In genomic region chr1:127308989-127309701, GRCm38 (mm10) we compare ENCODE assay signal across 21 mouse cellular contexts.
DNase-seq lines count a peak whose midpoint lies in the region; ATAC-seq and TF ChIP-seq lines count a peak whose summit lies in the region.
"Had no signal": no experiment of that assay in that cellular context is flagged by ENCODE, and none has a peak within 500 bp of the region (broad histone marks: within the 10 kb centered on the region; RNA-seq: fewer than 3 reads in every experiment).

No protein-coding gene starts in this region.

- peaks cover 6% of the 10 kb centered on the region; the same call in 1 of the 2 replicates for H3K4me1 ChIP-seq in kidney, postnatal 0 days (replicated peaks; ENCODE audit: insufficient read depth, low read length)
- H3K4me1 ChIP-seq in kidney, embryonic 14.5 days (ENCODE audit: control insufficient read depth, insufficient read depth, low read length), result peaks cover 10% of the 10 kb centered on the region; the same call in 1 of the 2 replicates
- peaks cover 8% of the 10 kb centered on the region for H3K4me1 ChIP-seq in embryonic facial prominence, embryonic 10.5 days
- H3K4me1 ChIP-seq: forebrain, embryonic 15.5 days had no signal

- no peaks in the 10 kb centered on the region for H3K9me3 ChIP-seq in kidney, postnatal 0 days (replicated peaks; ENCODE audit: low read length)
- no peaks in the 10 kb centered on the region for H3K9me3 ChIP-seq in kidney, embryonic 14.5 days (ENCODE audit: control insufficient read depth, low read length)
- no peaks in the 10 kb centered on the region for H3K9me3 ChIP-seq in embryonic facial prominence, embryonic 10.5 days
- H3K9me3 ChIP-seq: forebrain, embryonic 15.5 days; hindbrain, embryonic 10.5 days; liver, embryonic 12.5 days; midbrain, embryonic 13.5 days had no signal

- H3K27ac ChIP-seq in kidney, postnatal 0 days, result no peak overlapping the region
- H3K27ac ChIP-seq in kidney, embryonic 14.5 days (ENCODE audit: low read depth, low read length), result no peak overlapping the region
- H3K27ac ChIP-seq in embryonic facial prominence, embryonic 10.5 days (replicated peaks), result no peak overlapping the region
- H3K27ac ChIP-seq: forebrain, embryonic 15.5 days; hindbrain, embryonic 10.5 days; liver, embryonic 12.5 days; macrophage; midbrain, embryonic 13.5 days had no signal

- H3K4me2 ChIP-seq in kidney, postnatal 0 days (ENCODE audit: low read length), result peak overlapping the region; percentile 19; the same call in 1 of the 2 replicates
- no peak overlapping the region for H3K4me2 ChIP-seq in kidney, embryonic 14.5 days (replicated peaks; ENCODE audit: low read depth, low read length)
- H3K4me2 ChIP-seq: forebrain, embryonic 15.5 days; heart, embryonic 11.5 days; liver, embryonic 12.5 days; lung, embryonic 14.5 days; midbrain, embryonic 13.5 days had no signal

- no peak overlapping the region for H3K9ac ChIP-seq in kidney, postnatal 0 days (ENCODE audit: low read depth, low read length)
- H3K9ac ChIP-seq in kidney, embryonic 14.5 days (ENCODE audit: low read depth, low read length), result no peak overlapping the region
- H3K9ac ChIP-seq: forebrain, embryonic 15.5 days; liver, embryonic 12.5 days; lung, embryonic 14.5 days; midbrain, embryonic 13.5 days had no signal

- H3K4me3 ChIP-seq in kidney, postnatal 0 days (replicated peaks; ENCODE audit: low read depth, low read length), result no peak overlapping the region
- no peak overlapping the region for H3K4me3 ChIP-seq in kidney, embryonic 14.5 days (ENCODE audit: low read length)
- H3K4me3 ChIP-seq in embryonic facial prominence, embryonic 10.5 days, result no peak overlapping the region
- H3K4me3 ChIP-seq: forebrain, embryonic 15.5 days; hindbrain, embryonic 10.5 days; liver, embryonic 12.5 days; midbrain, embryonic 13.5 days had no signal

- H3K36me3 ChIP-seq in kidney, postnatal 0 days (ENCODE audit: insufficient read depth, low read length), result no peaks in the 10 kb centered on the region
- H3K36me3 ChIP-seq in kidney, embryonic 14.5 days (ENCODE audit: control insufficient read depth, insufficient read depth, low read length), result no peaks in the 10 kb centered on the region; the same call in 1 of the 2 replicates
- peaks cover 12% of the 10 kb centered on the region; the same call in 1 of the 2 replicates for H3K36me3 ChIP-seq in embryonic facial prominence, embryonic 10.5 days (replicated peaks)
- H3K36me3 ChIP-seq: forebrain, embryonic 15.5 days; liver, embryonic 12.5 days had no signal

- WGBS in kidney, postnatal 0 days, result 64% methylated on average over 13 of the region's 13 CpGs
- WGBS in kidney, embryonic 14.5 days, result 68% methylated on average over 13 of the region's 13 CpGs
- WGBS in embryonic facial prominence, embryonic 10.5 days, result 91% methylated on average over 13 of the region's 13 CpGs

- no peak for ATAC-seq in kidney, postnatal 0 days (replicated peaks; ENCODE audit: low FRiP score, low read depth)
- ATAC-seq in kidney, embryonic 14.5 days (ENCODE audit: low FRiP score, low TSS enrichment), result no peak
- peak; percentile 49 for ATAC-seq in megakaryocyte progenitor cell, adult 5-6 weeks (replicated peaks; ENCODE audit: poor library complexity)
- ATAC-seq: forebrain, embryonic 15.5 days; hindbrain, embryonic 16.5 days; intestine, embryonic 16.5 days; liver, embryonic 12.5 days; midbrain, embryonic 13.5 days had no signal

- DNase-seq in kidney, postnatal 0 days (ENCODE audit: low spot score), result no peak
- peak; percentile 38 for DNase-seq in thymus, postnatal 14 days
- DNase-seq in thymus, postnatal 4 days, result no peak
- DNase-seq in embryonic facial prominence, embryonic 10.5 days (ENCODE audit: low spot score), result no peak
- DNase-seq in adrenal gland, adult 2 months, result no peak
- DNase-seq: cerebellum, adult 18-20 months; gastrocnemius, postnatal 10 days; kidney, adult 9 months; layer of hippocampus, postnatal 36 days; lung, embryonic 14.5 days; right cerebral cortex, postnatal 4 days had no signal

- H3K27me3 ChIP-seq in kidney, postnatal 0 days (ENCODE audit: insufficient read depth, low read length), result no peaks in the 10 kb centered on the region
- no peaks in the 10 kb centered on the region for H3K27me3 ChIP-seq in kidney, embryonic 14.5 days (ENCODE audit: control insufficient read depth, insufficient read depth, low read length)
- H3K27me3 ChIP-seq in embryonic facial prominence, embryonic 10.5 days (replicated peaks; ENCODE audit: low read depth, poor library complexity, severe bottlenecking), result no peaks in the 10 kb centered on the region
- H3K27me3 ChIP-seq: forebrain, embryonic 15.5 days; liver, embryonic 12.5 days; midbrain, embryonic 13.5 days had no signal

- no peak for TF ChIP-seq CTCF in kidney, postnatal 0 days (IDR thresholded peaks at IDR 0.05; ENCODE audit: low read depth)
